Mouse (Mus musculus) heart, postnatal 0 days (tissue): ENCODE measurements around the gene Surf4. TPM values are rescaled to one million over a fixed set of nuclear protein-coding genes. Genes with fewer than 3 reads are reported as not detected.

ENCODE experiments used
- ATAC-seq: fragments of 200-750 bp; cut with Nextera tagmentation; 2 replicates; pipeline ENCODE4 v1.8.0; 2017; ENCODE audit warnings: low read depth, moderate number of reproducible peaks, moderate library complexity; ENCODE audit not compliant: insufficient read depth
- DNase-seq: peaks from one replicate; pipeline ENCODE4 v3.0.0-alpha.2; 2016; ENCODE audit warnings: low spot score
- H3K27ac ChIP-seq: fragments of 300-500 bp; sonication (generic); 2 replicates; pipeline ENCODE4 v1.5.1; 2014; ENCODE audit warnings: low read depth, mild to moderate bottlenecking
- H3K27me3 ChIP-seq: fragments of 300-500 bp; sonication (generic); 2 replicates; pipeline ENCODE4 v1.6.1; 2014; ENCODE audit warnings: low read length, mixed read lengths; ENCODE audit not compliant: control insufficient read depth, insufficient read depth
- H3K36me3 ChIP-seq: fragments of 300-500 bp; sonication (generic); replicated peaks from 2 replicates; pipeline ENCODE4 v1.6.1; 2014; ENCODE audit warnings: low read length, mixed read lengths; ENCODE audit not compliant: control insufficient read depth, insufficient read depth
- H3K4me1 ChIP-seq: fragments of 300-500 bp; sonication (generic); 2 replicates; pipeline ENCODE4 v1.6.1; 2014; ENCODE audit warnings: antibody characterized with exemption; ENCODE audit not compliant: control insufficient read depth, insufficient read depth
- H3K4me2 ChIP-seq: fragments of 300-500 bp; sonication (generic); 2 replicates; pipeline ENCODE4 v1.6.1; 2014; ENCODE audit warnings: low read depth, mild to moderate bottlenecking, low read length, moderate library complexity
- H3K4me3 ChIP-seq: fragments of 300-500 bp; sonication (generic); 2 replicates; pipeline ENCODE4 v1.5.1; 2014; ENCODE audit warnings: low read depth, low read length
- H3K9ac ChIP-seq: fragments of 300-500 bp; sonication (generic); replicated peaks from 2 replicates; pipeline ENCODE4 v1.6.1; 2014; ENCODE audit warnings: low read depth, low read length, mixed read lengths
- H3K9me3 ChIP-seq: fragments of 300-500 bp; sonication (generic); replicated peaks from 2 replicates; pipeline ENCODE4 v1.6.1; 2016; ENCODE audit warnings: low read length; ENCODE audit not compliant: control insufficient read depth
- CTCF ChIP-seq: IDR thresholded peaks from 2 replicates; pipeline ENCODE4 v1.5.1; 2016; ENCODE audit warnings: antibody characterized with exemption, control low read depth, low read depth
- EP300 ChIP-seq: IDR thresholded peaks from 2 replicates; pipeline ENCODE4 v1.6.1; 2016; ENCODE audit warnings: antibody characterized with exemption, low read depth
- WGBS: fragments of 180-500 bp; shearing (Covaris S2); extraction: QIAGEN DNeasy Blood & Tissue Kit; methylation state at CpG from one replicate; pipeline ENCODE4 v1.1.7; 2014; 5-methylcytosine and 5-hydroxymethylcytosine counted together
- polyA plus RNA-seq: library from polyadenylated mRNA; unstranded; fragments of >200 nt; fragmentation: Nextera tagmentation; extraction: Ambion mirVana; gene quantifications from 2 replicates; pipeline ENCODE4 v1.2.1, GENCODE M21; 2015
- total RNA-seq: library from RNA; depleted of rRNA; stranded (reverse); fragments of >200 nt; gene quantifications from 2 replicates; pipeline ENCODE4 v1.2.3, GENCODE M21; 2014; ENCODE audit warnings: low replicate concordance

Surf4 gene
- total and polyA plus RNA-seq, 2 experiments from 2014 or later = 131 to 189 TPM

DNA sequence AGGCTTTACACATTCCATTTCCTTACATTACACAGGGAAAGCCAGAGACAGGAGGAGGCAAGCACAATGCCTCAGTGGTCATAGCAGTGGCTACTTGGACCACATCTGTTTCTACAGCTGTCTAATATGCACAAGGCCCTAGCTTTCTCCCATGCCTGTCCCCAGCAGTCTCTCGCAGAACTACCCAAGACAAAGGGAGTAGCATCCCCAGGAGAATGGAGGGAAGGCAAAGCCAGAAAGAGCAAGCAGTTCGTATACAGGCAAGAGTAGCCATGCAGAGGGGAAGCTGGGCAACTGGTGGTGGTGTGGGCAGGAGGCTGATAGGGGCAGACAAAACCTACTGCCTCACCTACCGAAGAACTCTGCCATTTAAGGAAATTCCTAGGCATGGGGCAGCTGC is 27.3 kb downstream of the Surf4 start:
- H3K27ac ChIP-seq = no peak overlapping the region
- no peak overlapping the region for H3K4me3 ChIP-seq
- ATAC-seq = no peak
- no peaks in the 10 kb centered on the region for H3K27me3 ChIP-seq
- no peak overlapping the region for H3K4me2 ChIP-seq
- H3K9ac ChIP-seq = no peak overlapping the region
- H3K4me1 ChIP-seq = peaks cover 25% of the 10 kb centered on the region
- WGBS = 86% methylated on average over 3 of the region's 3 CpGs
- no peak for DNase-seq
- peaks cover 25% of the 10 kb centered on the region for H3K36me3 ChIP-seq
- H3K9me3 ChIP-seq = no peaks in the 10 kb centered on the region
- no peak for TF ChIP-seq EP300
- no peak for TF ChIP-seq CTCF

GRCm38 (mm10) chr2:26905936-26906335 is 27.8 kb downstream of the Surf4 start:
- no peak overlapping the region for H3K27ac ChIP-seq
- no peak for TF ChIP-seq CTCF
- TF ChIP-seq EP300 = no peak
- H3K9me3 ChIP-seq = no peaks in the 10 kb centered on the region
- ATAC-seq = no peak
- H3K9ac ChIP-seq = no peak overlapping the region
- H3K4me3 ChIP-seq = no peak overlapping the region
- WGBS = 90% methylated on average over 2 of the region's 2 CpGs
- peaks cover 25% of the 10 kb centered on the region for H3K4me1 ChIP-seq
- H3K4me2 ChIP-seq = no peak overlapping the region
- peaks cover 25% of the 10 kb centered on the region for H3K36me3 ChIP-seq
- DNase-seq = no peak
- no peaks in the 10 kb centered on the region for H3K27me3 ChIP-seq

- Histone ChIP-seq H3K4me2 (peak overlapping the region; percentile 95), H3K9me3 (no peaks in the 10 kb centered on the region), H3K4me1 (peaks cover 12% of the 10 kb centered on the region), H3K9ac (peak overlapping the region; percentile 77), H3K27me3 (no peaks in the 10 kb centered on the region), H3K27ac (peak overlapping the region; percentile 87), H3K4me3 (peak overlapping the region; percentile 89), H3K36me3 (peaks cover 43% of the 10 kb centered on the region)
- TF ChIP-seq CTCF (no peak), EP300 (no peak)
- no peak for ATAC-seq
- WGBS = 12% methylated on average over 7 of the region's 7 CpGs
- DNase-seq = no peak
These were observed 30.4 kb downstream of the Surf4 start for GRCm38 (mm10) chr2:26903311-26903710.

DNA sequence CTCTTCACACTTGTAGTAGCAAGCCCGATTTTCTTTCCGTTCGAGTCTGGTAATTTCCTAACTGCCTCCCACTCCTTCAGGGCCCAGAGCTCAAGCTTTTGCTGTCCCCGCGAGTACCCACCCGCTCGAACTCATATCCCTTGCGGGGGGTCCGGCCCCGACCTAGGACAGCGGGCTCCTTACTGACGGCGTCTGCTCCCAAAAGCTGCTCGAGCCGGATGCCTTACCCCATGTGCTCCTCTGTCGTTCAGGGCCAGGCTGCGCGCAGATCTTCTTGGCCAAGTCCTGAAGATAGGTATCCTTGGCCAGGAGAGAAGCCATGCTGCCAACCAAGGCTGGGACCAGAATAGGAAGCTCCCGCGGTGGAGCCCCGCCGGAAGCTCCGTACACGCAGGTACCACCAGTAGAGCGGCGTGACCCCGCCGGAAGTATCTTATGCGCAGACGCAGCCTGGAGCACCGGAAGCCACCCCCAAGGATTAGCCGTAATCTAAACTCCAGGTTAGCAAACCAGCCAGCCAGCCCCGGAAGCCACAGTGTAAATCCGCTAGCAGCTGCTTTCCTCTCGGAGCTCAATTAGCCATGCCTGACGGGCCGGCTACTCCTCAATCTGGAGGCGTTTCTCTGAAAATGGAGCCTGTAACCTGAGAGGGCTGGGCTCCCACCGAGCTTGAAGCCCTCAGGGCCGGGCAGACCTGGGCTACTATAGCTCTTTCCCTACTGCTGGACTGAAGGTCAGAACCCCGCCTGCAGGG is 31.1 kb downstream of the Surf4 start, which contains the start of gene Surf6:
Surf6 (minus strand) TSS at position 413 of the 754 bp plus-strand sequence.
- WGBS = under 1% methylated on average over 41 of the region's 41 CpGs
- peak; percentile 97 for DNase-seq
- H3K4me3 ChIP-seq = peak within 1 kb of the TSS; percentile 89
- H3K4me2 ChIP-seq = peak within 1 kb of the TSS; percentile 95
- peak within 1 kb of the TSS; percentile 87 for H3K27ac ChIP-seq
- H3K9ac ChIP-seq = peak within 1 kb of the TSS; percentile 77
- no peaks in the 10 kb centered on the region for H3K9me3 ChIP-seq
- H3K36me3 ChIP-seq = peaks cover 44% of the 10 kb centered on the region
- H3K4me1 ChIP-seq = peaks cover 12% of the 10 kb centered on the region
- TF ChIP-seq CTCF = no peak
- peak; percentile 24; the same call in 1 of the 2 replicates for TF ChIP-seq EP300
- ATAC-seq = peak; percentile 93
- no peaks in the 10 kb centered on the region for H3K27me3 ChIP-seq

DNA sequence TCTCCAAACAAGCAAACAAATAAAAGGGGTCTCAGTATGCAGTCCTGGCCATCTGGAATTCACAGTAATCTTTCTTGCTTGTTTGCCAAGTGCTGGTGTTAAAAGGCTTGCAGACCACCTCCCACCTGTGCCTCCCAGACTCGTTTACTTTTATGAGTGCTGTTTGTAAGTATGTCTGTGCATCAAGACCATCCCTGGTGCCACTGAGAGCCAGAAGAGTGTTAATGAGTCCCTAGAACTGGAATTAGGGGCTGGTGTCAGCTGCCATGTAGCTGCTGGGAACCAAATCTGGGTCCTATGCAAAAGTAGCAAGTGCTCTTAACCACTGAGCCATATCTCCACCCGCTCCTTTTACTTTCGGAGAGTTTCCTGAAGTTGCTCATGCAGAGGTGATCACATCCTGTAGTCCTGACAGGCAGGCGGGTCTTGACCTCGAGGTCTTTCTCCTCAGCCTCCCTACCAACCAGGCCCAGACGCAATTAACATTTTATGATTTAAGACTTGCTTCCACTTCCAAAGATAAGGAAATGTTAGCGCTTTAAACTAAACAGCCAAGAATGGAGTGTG is 31.8 kb downstream of the Surf4 start:
- DNase-seq = no peak
- peak overlapping the region; percentile 89 for H3K4me3 ChIP-seq
- peak overlapping the region; percentile 77 for H3K9ac ChIP-seq
- H3K9me3 ChIP-seq = no peaks in the 10 kb centered on the region
- no peak for ATAC-seq
- peaks cover 12% of the 10 kb centered on the region for H3K4me1 ChIP-seq
- no peak for TF ChIP-seq CTCF
- no peak for TF ChIP-seq EP300
- peaks cover 46% of the 10 kb centered on the region for H3K36me3 ChIP-seq
- H3K27ac ChIP-seq = peak overlapping the region; percentile 87
- H3K4me2 ChIP-seq = peak overlapping the region; percentile 95
- H3K27me3 ChIP-seq = no peaks in the 10 kb centered on the region
- WGBS = 7% methylated on average over 7 of the region's 7 CpGs
